Mouse (Mus musculus) liver, embryonic 15.5 days (tissue): ENCODE data around the gene Tert. TPM values are rescaled to one million over a fixed set of nuclear protein-coding genes. Genes with fewer than 3 reads are reported as not detected.
A peak's percentile ranks its signal among the peaks of the same experiment; 100 is the strongest.

Experiments
- ATAC-seq: fragments of 200-750 bp; cut with Nextera tagmentation; 2 replicates; pipeline ENCODE4 v1.8.0; 2017; ENCODE audit warnings: moderate number of reproducible peaks, mild to moderate bottlenecking, moderate library complexity; ENCODE audit not compliant: insufficient read depth
- H3K27ac ChIP-seq: fragments of 300-500 bp; sonication (generic); replicated peaks from 2 replicates; pipeline ENCODE4 v1.5.1; 2015; ENCODE audit warnings: mild to moderate bottlenecking, inconsistent platforms
- H3K27me3 ChIP-seq: fragments of 300-500 bp; sonication (generic); 2 replicates; pipeline ENCODE4 v1.6.1; 2015; ENCODE audit warnings: mild to moderate bottlenecking, inconsistent platforms
- H3K36me3 ChIP-seq: fragments of 300-500 bp; sonication (generic); replicated peaks from 2 replicates; pipeline ENCODE4 v1.6.1; 2015; ENCODE audit warnings: moderate library complexity, mild to moderate bottlenecking, inconsistent platforms
- H3K4me1 ChIP-seq: fragments of 300-500 bp; sonication (generic); replicated peaks from 2 replicates; pipeline ENCODE4 v1.6.1; 2015; ENCODE audit warnings: inconsistent platforms
- H3K4me2 ChIP-seq: fragments of 300-500 bp; sonication (generic); 2 replicates; pipeline ENCODE4 v1.6.1; 2015; ENCODE audit warnings: moderate library complexity, mild to moderate bottlenecking, inconsistent platforms
- H3K4me3 ChIP-seq: fragments of 300-500 bp; sonication (generic); replicated peaks from 2 replicates; pipeline ENCODE4 v1.5.1; 2015; ENCODE audit warnings: mild to moderate bottlenecking, inconsistent platforms
- H3K9ac ChIP-seq: fragments of 300-500 bp; sonication (generic); 2 replicates; pipeline ENCODE4 v1.6.1; 2015; ENCODE audit warnings: moderate library complexity, mild to moderate bottlenecking, inconsistent platforms
- H3K9me3 ChIP-seq: fragments of 300-500 bp; sonication (generic); replicated peaks from 2 replicates; pipeline ENCODE4 v1.6.1; 2016; ENCODE audit warnings: inconsistent platforms
- WGBS: fragments of 180-500 bp; shearing (Covaris S2); methylation state at CpG from one replicate; pipeline ENCODE4 v1.1.7; 2015; ENCODE audit warnings: mixed read lengths; ENCODE audit not compliant: insufficient replicate concordance; 5-methylcytosine and 5-hydroxymethylcytosine counted together
- polyA plus RNA-seq: library from polyadenylated mRNA; unstranded; fragments of >200 nt; fragmentation: Nextera tagmentation; extraction: Ambion mirVana; gene quantifications from 2 replicates; pipeline ENCODE4 v1.2.1, GENCODE M21; 2015

The Tert gene
- polyA plus RNA-seq, 1 experiment from 2014 or later = 1.2 TPM

- no peak overlapping the region for H3K4me3 ChIP-seq
- H3K27me3 ChIP-seq = no peaks in the 10 kb centered on the region; the same call in 1 of the 2 replicates
- no peak overlapping the region for H3K9ac ChIP-seq
- H3K4me1 ChIP-seq = peaks cover 5% of the 10 kb centered on the region; the same call in 1 of the 2 replicates
- H3K9me3 ChIP-seq = no peaks in the 10 kb centered on the region
- no peak overlapping the region for H3K27ac ChIP-seq
- H3K36me3 ChIP-seq = no peaks in the 10 kb centered on the region
- H3K4me2 ChIP-seq = no peak overlapping the region
- no peak for ATAC-seq
- WGBS = 63% methylated on average over 7 of the region's 7 CpGs
These were observed 48.5 kb downstream of the Tert start for GRCm38 (mm10) chr13:73675161-73675560.

GRCm38 (mm10) chr13:73677853-73678252 lies 51.1 kb downstream of the Tert start, which contains the start of gene Slc6a18:
Gene Slc6a18, minus strand, starts transcription at chr13:73678023.
- Histone ChIP-seq H3K27ac (no peak within 1 kb of the TSS), H3K36me3 (no peaks in the 10 kb centered on the region), H3K9ac (no peak within 1 kb of the TSS), H3K27me3 (no peaks in the 10 kb centered on the region; the same call in 1 of the 2 replicates), H3K4me3 (no peak within 1 kb of the TSS), H3K4me1 (peaks cover 5% of the 10 kb centered on the region; the same call in 1 of the 2 replicates), H3K9me3 (no peaks in the 10 kb centered on the region), H3K4me2 (no peak within 1 kb of the TSS)
- ATAC-seq = no peak
- WGBS = 57% methylated on average over 3 of the region's 3 CpGs

GRCm38 (mm10) chr13:73679311-73679710 lies 52.6 kb downstream of the Tert start:
- no peaks in the 10 kb centered on the region for H3K27me3 ChIP-seq

GRCm38 (mm10) chr13:73680394-73680793 lies 53.7 kb downstream of the Tert start:
- no peak overlapping the region for H3K4me3 ChIP-seq
- H3K4me2 ChIP-seq = peak overlapping the region; percentile 27
- H3K9ac ChIP-seq = no peak overlapping the region
- no peaks in the 10 kb centered on the region for H3K9me3 ChIP-seq
- H3K27me3 ChIP-seq = no peaks in the 10 kb centered on the region
- 0% methylated on average over 1 of the region's 1 CpGs for WGBS
- H3K36me3 ChIP-seq = no peaks in the 10 kb centered on the region
- H3K4me1 ChIP-seq = peaks cover 5% of the 10 kb centered on the region; the same call in 1 of the 2 replicates
- H3K27ac ChIP-seq = peak overlapping the region; percentile 68
- ATAC-seq = peak; percentile 74

More at GRCm38 (mm10) chr13:73679311-73679710, 52.6 kb downstream of the Tert start:
- no peak overlapping the region for H3K4me3 ChIP-seq
- H3K9me3 ChIP-seq = no peaks in the 10 kb centered on the region
- no peak overlapping the region for H3K27ac ChIP-seq
- H3K9ac ChIP-seq = no peak overlapping the region
- peaks cover 5% of the 10 kb centered on the region; the same call in 1 of the 2 replicates for H3K4me1 ChIP-seq
- no peaks in the 10 kb centered on the region for H3K36me3 ChIP-seq
- WGBS = 27% methylated on average over 2 of the region's 2 CpGs
- no peak overlapping the region for H3K4me2 ChIP-seq
- no peak for ATAC-seq

GRCm38 (mm10) chr13:73682226-73682625 lies 55.5 kb downstream of the Tert start:
- no peaks in the 10 kb centered on the region for H3K36me3 ChIP-seq
- 60% methylated on average over 2 of the region's 2 CpGs for WGBS
- H3K4me2 ChIP-seq = no peak overlapping the region
- no peaks in the 10 kb centered on the region for H3K27me3 ChIP-seq
- H3K9me3 ChIP-seq = no peaks in the 10 kb centered on the region
- H3K4me3 ChIP-seq = no peak overlapping the region
- H3K27ac ChIP-seq = no peak overlapping the region
- peaks cover 5% of the 10 kb centered on the region; the same call in 1 of the 2 replicates for H3K4me1 ChIP-seq
- no peak for ATAC-seq
- no peak overlapping the region for H3K9ac ChIP-seq

- H3K9me3 ChIP-seq = no peaks in the 10 kb centered on the region
- no peak for ATAC-seq
- WGBS = 71% methylated on average over 11 of the region's 11 CpGs
- no peak overlapping the region for H3K27ac ChIP-seq
- H3K27me3 ChIP-seq = no peaks in the 10 kb centered on the region
- H3K36me3 ChIP-seq = no peaks in the 10 kb centered on the region
- H3K9ac ChIP-seq = no peak overlapping the region
- H3K4me1 ChIP-seq = peaks cover 5% of the 10 kb centered on the region; the same call in 1 of the 2 replicates
- H3K4me2 ChIP-seq = no peak overlapping the region
- H3K4me3 ChIP-seq = no peak overlapping the region
These were observed 57.0 kb downstream of the Tert start for GRCm38 (mm10) chr13:73683682-73684081.

GRCm38 (mm10) chr13:73684412-73684811 lies 57.7 kb downstream of the Tert start:
- Histone ChIP-seq H3K4me3 (no peak overlapping the region), H3K4me2 (no peak overlapping the region), H3K36me3 (no peaks in the 10 kb centered on the region), H3K27me3 (no peaks in the 10 kb centered on the region), H3K9ac (no peak overlapping the region), H3K27ac (no peak overlapping the region), H3K9me3 (no peaks in the 10 kb centered on the region), H3K4me1 (peaks cover 5% of the 10 kb centered on the region; the same call in 1 of the 2 replicates)
- 55% methylated on average over 1 of the region's 1 CpGs for WGBS
- no peak for ATAC-seq

GRCm38 (mm10) chr13:73685502-73685901 lies 58.8 kb downstream of the Tert start:
- Histone ChIP-seq H3K9me3 (no peaks in the 10 kb centered on the region), H3K36me3 (no peaks in the 10 kb centered on the region), H3K4me2 (no peak overlapping the region), H3K4me1 (no peaks in the 10 kb centered on the region), H3K9ac (no peak overlapping the region), H3K27me3 (no peaks in the 10 kb centered on the region), H3K4me3 (no peak overlapping the region), H3K27ac (no peak overlapping the region)
- ATAC-seq = no peak
- 59% methylated on average over 6 of the region's 6 CpGs for WGBS

- Histone ChIP-seq H3K9ac (no peak overlapping the region), H3K4me3 (no peak overlapping the region), H3K4me2 (no peak overlapping the region), H3K27me3 (no peaks in the 10 kb centered on the region), H3K9me3 (no peaks in the 10 kb centered on the region), H3K36me3 (no peaks in the 10 kb centered on the region), H3K27ac (no peak overlapping the region), H3K4me1 (no peaks in the 10 kb centered on the region)
- no peak for ATAC-seq
- WGBS = 51% methylated on average over 3 of the region's 3 CpGs
These were observed 60.9 kb downstream of the Tert start for GRCm38 (mm10) chr13:73687601-73688000.

- Histone ChIP-seq H3K4me2 (no peak overlapping the region), H3K36me3 (no peaks in the 10 kb centered on the region), H3K9me3 (no peaks in the 10 kb centered on the region), H3K9ac (no peak overlapping the region), H3K27ac (no peak overlapping the region), H3K4me1 (no peaks in the 10 kb centered on the region), H3K27me3 (no peaks in the 10 kb centered on the region), H3K4me3 (no peak overlapping the region)
- no peak for ATAC-seq
- WGBS = 45% methylated on average over 4 of the region's 4 CpGs
These were observed 62.2 kb downstream of the Tert start for GRCm38 (mm10) chr13:73688934-73689333.

GRCm38 (mm10) chr13:73692249-73692868 lies 65.6 kb downstream of the Tert start:
- Histone ChIP-seq H3K27ac (peak overlapping the region; percentile 61; the same call in 1 of the 2 replicates), H3K4me1 (no peaks in the 10 kb centered on the region; the same call in 1 of the 2 replicates), H3K36me3 (no peaks in the 10 kb centered on the region), H3K4me2 (0 out of 2 replicates have a peak overlapping the region, but pooled peaks have one; percentile 20), H3K27me3 (no peaks in the 10 kb centered on the region), H3K4me3 (no peak overlapping the region), H3K9ac (no peak overlapping the region), H3K9me3 (no peaks in the 10 kb centered on the region)
- peak; percentile 89 for ATAC-seq
- 30% methylated on average over 10 of the region's 10 CpGs for WGBS
